Mouse (Mus musculus) cerebellum, adult 8-10 months (tissue): ENCODE measurements around the gene Phtf2.
"Not testable (repeated sequence)": the region's sequence is repeated elsewhere in the genome, so short reads cannot be mapped to it uniquely, and the experiment has no call there.

Experiments used
- DNase-seq: peaks from one replicate; pipeline ENCODE4 v3.0.0; 2022

The Phtf2 gene

GRCm38 (mm10) chr5:20864216-20864969 lies 17.5 kb downstream of the Phtf2 start:
- no peak for DNase-seq

- no peak for DNase-seq
These were observed 20.0 kb downstream of the Phtf2 start for GRCm38 (mm10) chr5:20861901-20862300.

DNA sequence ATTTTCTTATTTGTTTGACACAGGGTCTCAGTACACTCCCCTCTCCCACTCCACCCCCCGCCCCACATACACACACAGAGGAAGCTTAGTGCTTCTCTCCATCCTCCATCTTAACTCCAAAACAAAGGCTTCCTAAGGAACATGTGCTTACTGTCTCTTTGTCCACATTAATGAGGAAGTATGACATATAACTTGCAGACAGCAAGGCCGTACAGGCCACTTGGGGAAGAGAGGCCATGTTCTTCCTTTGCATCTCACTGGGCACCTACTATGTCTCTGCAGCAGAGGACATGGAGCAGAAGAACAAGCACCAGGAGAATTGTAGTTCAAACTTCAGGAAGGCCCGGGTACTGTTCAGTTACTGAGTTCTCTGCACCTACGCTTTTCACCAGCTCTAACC lies 21.4 kb downstream of the Phtf2 start:
- DNase-seq = no peak

- DNase-seq = no peak
These were observed 23.5 kb downstream of the Phtf2 start for GRCm38 (mm10) chr5:20858404-20858803.

GRCm38 (mm10) chr5:20855066-20855465 lies 26.9 kb downstream of the Phtf2 start:
- no peak for DNase-seq

- DNase-seq = no peak
These were observed 34.9 kb downstream of the Phtf2 start for GRCm38 (mm10) chr5:20847010-20847409.

GRCm38 (mm10) chr5:20843816-20844215 lies 38.1 kb downstream of the Phtf2 start:
- no peak for DNase-seq

- DNase-seq = no peak
These were observed 38.5 kb downstream of the Phtf2 start for GRCm38 (mm10) chr5:20843405-20843804.

GRCm38 (mm10) chr5:20837082-20837481 lies 44.8 kb downstream of the Phtf2 start:
- no peak for DNase-seq

- DNase-seq = no peak
These were observed 47.5 kb downstream of the Phtf2 start for GRCm38 (mm10) chr5:20834399-20834798.

GRCm38 (mm10) chr5:20831433-20831832 lies 50.5 kb downstream of the Phtf2 start:
- DNase-seq = no peak

DNA sequence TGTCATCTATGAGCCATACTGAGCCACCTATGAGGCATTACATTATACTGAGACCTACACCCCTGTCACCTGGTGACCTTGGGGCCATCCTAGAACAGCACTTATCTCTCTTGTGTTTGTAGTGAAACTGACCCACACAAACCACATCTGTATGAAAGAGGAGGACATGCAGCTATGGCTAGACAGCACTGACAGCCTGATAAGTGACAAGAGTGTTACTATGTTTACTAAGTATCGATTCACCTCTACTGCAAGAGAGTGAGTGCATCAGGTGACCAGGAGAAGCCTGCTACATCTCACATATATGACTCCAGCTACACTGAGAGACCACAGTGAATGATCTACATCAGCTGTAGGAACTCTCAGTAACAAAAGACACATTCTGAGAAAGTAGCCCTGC lies 51.2 kb downstream of the Phtf2 start:
- DNase-seq = no peak

GRCm38 (mm10) chr5:20821647-20822046 lies 60.3 kb downstream of the Phtf2 start:
- DNase-seq = no peak

DNA sequence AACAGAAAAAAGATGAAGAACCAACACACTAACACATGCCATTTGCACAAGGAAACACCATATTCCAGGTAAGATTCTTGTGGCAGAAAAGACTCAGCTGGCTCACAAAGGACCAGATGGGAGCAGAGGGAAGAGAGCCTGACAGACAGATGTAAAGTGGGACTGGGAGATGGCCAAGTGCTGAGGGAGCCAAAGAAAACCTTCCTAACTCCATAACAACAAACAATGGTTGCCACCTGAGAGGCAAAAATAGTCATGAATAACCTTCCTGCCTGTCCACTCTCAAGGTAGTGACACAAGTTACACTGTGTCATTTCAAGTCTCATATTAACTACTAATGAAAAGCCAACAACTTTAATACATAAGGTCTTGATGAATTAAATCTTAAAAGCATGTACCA lies 60.8 kb downstream of the Phtf2 start:
- DNase-seq = no peak

DNA sequence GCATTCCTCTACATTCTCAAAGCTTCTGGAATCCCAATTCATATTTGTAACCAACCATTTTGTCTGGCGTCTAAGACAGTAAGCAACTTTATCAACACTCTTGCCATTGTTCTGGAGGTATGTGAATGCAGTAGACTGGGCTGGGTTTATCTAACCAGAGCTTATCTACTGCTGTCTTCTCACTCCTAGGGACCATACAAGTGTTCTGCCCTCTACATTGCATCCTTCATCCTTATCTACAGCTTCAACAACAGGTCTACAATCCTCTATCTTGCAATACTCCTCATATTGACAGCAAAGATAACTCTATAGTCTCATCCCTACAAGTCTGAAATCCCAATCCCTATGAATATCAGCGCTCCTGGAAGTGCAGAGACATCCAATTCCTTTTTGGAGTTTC lies 66.8 kb downstream of the Phtf2 start:
- DNase-seq = no peak

- DNase-seq = no peak
These were observed 71.5 kb downstream of the Phtf2 start for GRCm38 (mm10) chr5:20810449-20810848.

GRCm38 (mm10) chr5:20795932-20796331 lies 86.0 kb downstream of the Phtf2 start:
- no peak for DNase-seq

GRCm38 (mm10) chr5:20791793-20792554 lies 90.0 kb downstream of the Phtf2 start:
- no peak for DNase-seq

- not testable (repeated sequence) for DNase-seq
These were observed 95.5 kb downstream of the Phtf2 start for GRCm38 (mm10) chr5:20786471-20786870.

DNA sequence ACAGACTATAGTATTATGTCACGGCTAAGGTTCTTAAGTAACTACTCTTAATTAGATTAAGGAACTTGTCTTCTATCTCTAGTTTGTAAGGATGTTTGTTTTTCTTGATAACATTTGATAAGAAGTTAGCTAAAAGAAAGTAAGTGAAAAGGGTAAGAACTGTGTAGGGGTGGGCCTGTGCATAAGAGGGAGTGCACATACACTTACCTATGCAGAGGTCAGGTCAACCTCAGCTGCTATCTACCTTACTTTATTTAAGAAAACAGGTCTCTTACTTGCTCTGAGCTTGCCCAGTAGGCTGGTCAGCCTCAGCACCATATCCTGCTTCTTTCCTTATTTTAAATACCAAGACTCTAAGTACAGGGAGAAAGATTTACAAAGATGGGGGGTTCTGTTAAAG lies 100.8 kb downstream of the Phtf2 start:
- DNase-seq = no peak

DNA sequence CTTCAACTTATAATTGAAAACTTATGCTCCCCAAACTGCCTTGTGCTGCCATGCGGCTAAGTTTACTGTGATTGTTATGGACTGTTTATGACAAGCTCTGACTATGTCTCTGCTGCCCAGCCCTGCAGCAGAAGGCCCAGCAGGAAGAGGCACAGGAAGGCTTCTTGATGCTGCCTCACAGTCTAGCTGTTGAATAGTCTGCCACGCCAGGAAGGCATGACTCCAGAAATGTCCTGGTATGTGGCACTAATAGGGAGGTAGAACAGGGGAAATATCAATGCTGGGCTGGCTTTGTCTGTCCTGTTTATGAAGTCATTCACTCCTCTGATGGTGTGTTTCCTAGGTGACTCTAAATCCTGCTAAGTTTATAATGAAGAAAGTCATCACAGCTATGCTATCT lies 102.7 kb downstream of the Phtf2 start:
- DNase-seq = no peak

- DNase-seq = no peak
These were observed 103.5 kb downstream of the Phtf2 start for GRCm38 (mm10) chr5:20778274-20778984.

GRCm38 (mm10) chr5:20773341-20773740 lies 108.6 kb downstream of the Phtf2 start:
- no peak for DNase-seq
